Mouse (Mus musculus) E14TG2a.4 (cell line): ENCODE measurements around the gene Mmel1.

Experiments used
- CTCF ChIP-seq: conservative IDR thresholded peaks from 2 replicates; pipeline ENCODE4 v1.5.1; 2014; ENCODE audit warnings: low read length
- NANOG ChIP-seq: IDR thresholded peaks from 2 replicates; pipeline ENCODE4 v1.6.1; 2014; ENCODE audit warnings: borderline replicate concordance, low read length, mixed read lengths

GRCm38 (mm10) chr4:154885416-154885815 lies 16.0 kb downstream of the Mmel1 start:
- no peak for TF ChIP-seq CTCF
- no peak for TF ChIP-seq NANOG
